Mouse (Mus musculus) cerebellum, postnatal 14 days (tissue): ENCODE measurements around the gene Nsd1.
"Not testable (repeated sequence)": the region's sequence is repeated elsewhere in the genome, so short reads cannot be mapped to it uniquely, and the experiment has no call there.

Experiments
- DNase-seq, 2 experiments: peaks; one replicate each; pipeline ENCODE4 v3.0.0; 2021; ENCODE audit warnings: mixed read lengths in 2 of 2

The Nsd1 gene

GRCm38 (mm10) chr13:55191535-55191934, 18.0 kb upstream of the Nsd1 start:
- DNase-seq, result no peak

- DNase-seq, result not testable (repeated sequence)
These were observed 6.8 kb upstream of the Nsd1 start for GRCm38 (mm10) chr13:55202758-55203157.

DNA sequence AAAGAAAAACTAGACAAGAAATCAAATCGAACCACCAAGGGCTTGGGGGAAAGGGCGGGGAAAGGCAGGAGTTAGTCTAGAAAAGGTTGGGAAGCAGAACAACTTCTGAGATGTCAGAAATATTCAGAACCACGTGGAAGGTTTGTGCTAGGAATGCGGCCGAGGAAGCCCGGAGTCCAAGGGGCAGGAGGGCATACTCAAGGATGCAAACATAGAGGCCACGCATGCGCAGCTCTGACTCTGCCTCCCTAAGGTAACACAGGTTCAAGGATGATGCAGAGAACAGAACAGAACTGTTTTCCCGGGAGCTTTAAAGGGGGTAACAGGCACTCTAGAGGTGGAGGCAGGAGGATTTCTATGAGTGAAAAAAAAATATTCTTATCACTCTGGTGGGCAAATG, 5.8 kb upstream of the Nsd1 start:
- DNase-seq, result no peak

DNA sequence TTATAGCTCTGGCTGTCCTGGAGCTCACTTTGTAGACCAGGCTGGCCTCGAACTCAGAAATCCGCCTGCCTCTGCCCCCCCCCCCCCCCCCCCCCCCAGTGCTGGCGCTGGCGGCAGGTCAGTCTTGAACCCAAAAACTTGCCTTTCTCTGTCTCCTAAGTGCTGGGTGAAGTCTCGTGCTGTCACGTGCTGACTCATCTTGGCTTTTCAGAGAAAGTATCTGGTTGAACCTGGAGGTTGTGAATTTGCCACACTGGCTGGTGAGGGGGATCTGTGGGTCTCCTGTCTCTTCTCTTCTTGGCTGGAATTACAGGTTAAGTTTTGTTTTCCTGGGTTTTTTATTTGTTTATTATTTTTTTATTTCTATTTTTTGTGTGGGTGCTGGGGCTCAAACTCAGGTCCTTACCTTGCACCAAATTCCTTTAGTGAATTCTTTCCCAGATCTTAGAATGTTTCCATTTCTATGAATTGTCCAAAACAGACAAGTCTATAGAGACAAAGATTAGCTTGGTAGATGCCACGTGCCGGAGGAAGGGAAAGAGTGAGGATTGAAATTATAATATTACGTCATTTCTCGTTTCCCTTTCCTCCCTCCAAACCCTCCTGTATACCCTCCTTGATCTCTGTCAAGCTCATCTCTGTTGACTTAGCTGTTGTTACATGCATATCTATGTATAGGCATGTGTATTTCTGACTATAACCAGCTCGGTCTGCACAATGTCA, 4.8 kb upstream of the Nsd1 start:
- no peak for DNase-seq

DNA sequence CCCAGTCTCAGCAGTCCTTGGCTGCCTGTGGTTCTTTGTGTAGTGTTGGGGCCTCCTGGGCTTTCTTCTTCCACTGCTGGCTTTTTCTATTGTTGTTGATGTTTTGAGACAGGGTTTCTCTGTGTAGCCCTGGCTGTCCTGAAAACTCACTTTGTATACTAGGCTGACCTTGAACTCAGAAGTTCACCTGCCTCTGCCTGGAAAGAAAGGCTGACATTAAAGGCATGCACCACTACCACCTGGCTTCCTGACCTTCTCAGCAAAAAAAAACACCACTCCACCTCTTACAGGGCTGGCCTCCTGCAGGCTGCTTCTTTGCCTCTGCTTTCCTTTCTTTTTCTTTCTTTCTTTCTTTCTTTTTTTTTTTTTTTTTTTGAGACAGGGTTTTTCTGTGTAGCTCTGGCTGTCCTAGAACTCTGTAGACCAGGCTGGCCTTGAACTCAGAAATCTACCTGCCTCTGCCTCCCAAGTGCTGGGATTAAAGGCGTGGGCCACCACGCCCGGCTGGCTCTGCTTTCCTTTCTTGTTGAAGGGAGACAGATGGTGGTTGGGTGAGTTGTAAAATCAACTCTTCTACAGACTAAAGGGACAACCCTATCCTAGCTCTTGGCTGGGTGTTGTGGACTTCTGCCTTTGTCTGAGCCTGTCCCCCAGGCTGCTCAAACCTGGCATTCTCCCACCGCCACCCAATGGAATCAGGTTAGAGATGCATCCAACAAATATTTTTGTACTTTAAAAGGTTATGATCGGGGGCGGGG, 4.0 kb upstream of the Nsd1 start:
- no peak for DNase-seq

DNA sequence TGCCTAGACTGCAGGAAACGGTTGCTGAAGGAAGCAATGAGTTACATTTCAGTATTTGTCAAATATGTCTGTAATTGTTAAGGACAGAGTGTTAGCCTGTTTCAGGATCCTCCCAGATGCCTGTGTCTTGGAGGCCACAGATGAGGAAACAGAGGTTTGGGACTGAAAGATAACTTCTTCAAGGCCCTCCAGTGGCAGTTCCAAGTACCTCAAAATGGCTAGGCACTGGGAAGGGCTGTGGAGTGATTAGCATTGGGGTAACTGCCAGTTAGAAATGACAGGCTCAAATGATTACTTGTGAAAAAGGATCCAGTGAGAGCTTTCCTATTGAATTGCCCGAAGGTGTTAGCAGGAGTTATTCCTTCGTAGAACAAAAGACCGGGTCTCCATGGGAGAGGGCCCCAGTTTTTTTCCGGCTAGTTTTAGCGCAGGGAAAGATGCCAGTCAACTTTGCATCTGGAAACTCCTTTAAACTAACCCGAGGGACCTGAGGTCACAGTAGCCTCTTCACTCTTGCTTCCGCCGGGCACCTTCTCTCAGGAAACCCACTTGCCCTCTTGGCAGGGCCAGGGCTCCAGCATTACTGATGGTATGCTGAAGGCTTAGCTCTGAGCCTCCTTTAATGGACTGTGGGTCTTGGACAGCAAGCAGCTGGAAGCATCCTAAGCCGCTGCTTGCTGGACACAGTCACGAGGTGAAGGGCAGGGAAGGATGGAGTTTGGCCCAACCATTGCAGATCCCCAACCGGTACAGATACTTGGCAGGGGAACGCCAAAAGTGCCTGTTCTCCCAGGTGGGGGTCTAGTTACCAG, 539 bp upstream of the Nsd1 start:
- peak; percentile 19 to 27 for DNase-seq

GRCm38 (mm10) chr13:55210193-55210970, 800 bp downstream of the Nsd1 start:
- DNase-seq, result peak; percentile 82 to 83

DNA sequence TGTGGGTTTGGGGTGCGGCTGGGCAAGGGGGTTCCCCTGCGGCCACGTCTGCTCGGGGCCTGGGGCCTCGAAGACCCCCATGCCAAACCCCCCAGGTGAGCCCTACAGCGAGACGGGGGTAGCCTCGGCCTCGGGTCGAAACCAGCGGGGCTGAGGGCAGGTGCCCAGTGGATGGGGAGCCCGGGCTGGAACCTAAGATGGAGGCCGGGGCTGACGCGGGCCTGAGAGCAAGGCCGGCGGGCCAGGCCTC, 1.3 kb downstream of the Nsd1 start:
- peak in 1 of 2 experiments; percentile 86 for DNase-seq

DNA sequence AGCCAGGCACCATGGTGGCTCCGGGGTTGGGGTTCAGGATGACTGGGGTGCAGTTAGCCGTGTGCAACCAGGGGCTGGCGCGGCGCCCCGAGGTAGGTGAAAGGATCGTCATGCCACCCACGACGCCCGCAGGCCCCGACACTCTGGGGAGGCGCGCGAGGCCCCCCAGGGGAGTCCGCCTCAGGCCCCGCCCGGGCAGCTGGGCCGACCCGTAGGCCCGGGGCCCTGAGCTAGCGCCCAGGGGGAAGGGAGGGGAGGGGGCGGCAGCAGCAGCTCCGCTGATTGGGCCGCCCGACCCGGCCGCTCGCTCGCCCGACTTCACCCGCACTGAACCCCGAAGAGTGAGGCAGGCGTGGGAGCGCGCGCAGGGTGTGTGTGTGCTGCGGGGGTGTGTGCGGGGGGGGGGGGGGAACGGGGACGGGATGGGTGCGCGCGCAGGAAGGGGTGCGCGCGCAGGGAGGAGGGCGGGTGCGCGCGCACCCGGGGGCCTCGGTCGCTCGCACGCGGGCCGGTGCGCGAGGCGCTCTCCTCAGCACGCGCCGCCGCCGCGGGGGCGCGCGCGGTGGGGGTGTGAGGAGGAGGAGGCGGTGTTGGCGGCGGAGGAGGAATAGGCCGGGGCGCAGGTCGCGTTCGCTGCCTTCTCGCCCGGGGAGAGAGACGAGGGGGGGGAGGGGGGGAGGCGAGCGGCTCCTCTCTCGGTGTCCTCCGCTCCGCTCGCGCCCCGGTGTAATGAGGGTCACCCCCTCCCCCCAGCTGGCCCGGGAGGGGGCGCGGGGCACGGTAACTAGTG, 1.8 kb downstream of the Nsd1 start:
- peak; percentile 89 to 90 for DNase-seq

DNA sequence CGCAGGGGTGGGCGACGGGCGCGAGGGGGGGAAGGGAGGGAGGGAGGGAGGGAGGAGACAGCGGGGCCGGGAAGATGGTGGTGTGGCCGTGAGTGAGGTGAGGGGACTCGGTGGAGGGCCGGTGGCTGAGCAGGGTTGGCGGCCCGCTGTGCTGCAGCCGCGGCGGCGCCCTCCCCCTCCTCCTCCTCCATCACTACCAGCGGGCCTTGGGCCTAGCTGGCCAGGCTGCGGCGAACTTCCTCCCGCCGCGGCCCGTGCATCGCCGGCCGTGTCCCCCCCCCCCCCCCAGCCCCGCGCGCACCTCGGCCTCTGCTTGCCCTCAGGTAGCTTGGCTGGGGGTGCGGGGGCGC, 2.4 kb downstream of the Nsd1 start:
- peak; percentile 72 to 74 for DNase-seq

GRCm38 (mm10) chr13:55212361-55213137, 3.0 kb downstream of the Nsd1 start:
- DNase-seq, result peak; percentile 71 to 77

DNA sequence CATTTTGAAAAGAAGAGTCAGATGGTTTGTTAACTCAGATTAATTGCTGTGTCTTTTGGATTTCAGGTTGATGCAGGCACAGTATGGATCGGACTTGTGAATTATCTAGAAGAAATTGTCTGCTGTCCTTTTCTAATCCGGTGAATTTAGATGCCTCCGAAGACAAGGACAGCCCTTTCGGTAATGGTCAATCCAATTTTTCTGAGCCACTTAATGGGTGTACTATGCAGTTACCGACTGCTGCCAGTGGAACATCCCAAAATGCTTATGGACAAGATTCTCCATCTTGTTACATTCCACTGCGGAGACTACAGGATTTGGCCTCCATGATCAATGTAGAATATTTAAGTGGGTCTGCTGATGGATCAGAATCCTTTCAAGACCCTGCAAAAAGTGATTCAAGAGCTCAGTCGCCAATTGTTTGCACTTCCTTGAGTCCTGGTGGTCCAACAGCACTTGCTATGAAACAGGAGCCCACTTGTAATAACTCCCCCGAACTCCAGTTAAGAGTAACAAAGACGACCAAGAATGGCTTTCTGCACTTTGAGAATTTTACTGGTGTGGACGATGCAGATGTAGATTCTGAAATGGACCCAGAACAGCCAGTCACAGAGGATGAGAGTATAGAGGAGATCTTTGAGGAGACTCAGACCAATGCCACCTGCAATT, 3.7 kb downstream of the Nsd1 start:
- DNase-seq, result no peak

GRCm38 (mm10) chr13:55224364-55224763, 14.8 kb downstream of the Nsd1 start:
- DNase-seq, result no peak

- no peak for DNase-seq
These were observed 21.1 kb downstream of the Nsd1 start for GRCm38 (mm10) chr13:55230701-55231100.

DNA sequence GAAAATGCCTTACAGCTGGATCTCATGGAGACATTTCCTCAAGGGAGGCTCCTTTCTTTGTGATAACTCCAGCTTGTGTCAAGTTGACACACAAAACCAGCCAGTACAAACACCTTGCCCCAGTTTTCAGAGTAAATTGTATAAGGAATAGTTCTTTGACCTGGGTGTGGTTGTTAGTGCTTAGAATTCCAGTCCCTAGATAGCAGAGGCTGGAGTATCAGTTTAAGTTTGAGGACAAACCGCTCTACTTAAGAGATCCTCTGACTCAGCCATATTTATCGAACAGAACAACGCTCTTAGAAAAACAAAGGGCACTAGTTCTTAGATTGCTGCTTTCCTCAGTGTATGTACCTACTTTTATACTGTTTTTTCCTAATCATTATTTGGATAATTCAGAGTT, 33.6 kb downstream of the Nsd1 start:
- DNase-seq, result no peak

- DNase-seq, result no peak
These were observed 37.9 kb downstream of the Nsd1 start for GRCm38 (mm10) chr13:55247293-55248030.

DNA sequence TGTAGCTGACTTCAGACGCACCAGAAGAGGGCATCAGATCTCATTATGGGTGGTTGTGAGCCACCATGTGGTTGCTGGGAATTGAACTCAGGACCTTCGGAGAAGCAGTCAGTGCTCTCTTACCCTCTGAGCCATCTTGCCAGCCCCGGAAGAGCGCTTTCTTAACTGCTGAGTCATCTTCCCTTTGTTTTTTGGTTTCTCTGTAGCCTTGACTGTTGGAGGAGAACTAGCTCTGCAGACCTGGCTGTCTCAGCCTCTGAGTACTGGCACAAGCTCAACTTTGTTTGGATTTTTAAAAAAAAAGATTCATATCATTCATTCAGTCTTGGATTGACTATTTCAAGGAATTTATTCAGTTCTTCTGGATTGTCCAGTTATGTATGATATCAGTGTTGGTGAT, 39.7 kb downstream of the Nsd1 start:
- DNase-seq, result no peak

DNA sequence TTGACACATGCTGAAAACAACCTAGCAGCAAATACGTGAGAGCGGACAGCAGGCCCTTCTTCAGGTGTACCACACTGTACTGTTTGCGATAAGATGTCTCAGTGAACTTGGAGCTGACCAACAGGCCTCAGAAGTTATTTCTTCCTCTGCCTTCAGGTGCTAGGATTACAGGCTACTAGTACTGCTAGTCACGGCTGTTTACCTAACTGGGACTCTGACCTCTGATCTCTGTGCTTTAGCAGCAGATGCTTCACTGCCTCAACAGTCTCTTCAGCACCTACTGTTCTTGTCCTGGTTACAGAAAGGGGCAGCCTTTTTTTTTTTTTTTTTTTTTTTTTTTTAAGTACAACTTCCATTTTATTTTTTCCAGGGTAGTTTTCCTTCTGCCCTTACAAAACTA, 43.2 kb downstream of the Nsd1 start:
- no peak for DNase-seq

GRCm38 (mm10) chr13:55255052-55255652, 45.6 kb downstream of the Nsd1 start:
- DNase-seq, result no peak

- no peak for DNase-seq
These were observed 49.1 kb downstream of the Nsd1 start for GRCm38 (mm10) chr13:55258651-55259050.
